Mouse (Mus musculus) myocyte (in vitro differentiated cells): Measurements from ENCODE around the gene F13b.

Source experiments
- CEBPB ChIP-seq: IDR thresholded peaks from 2 replicates; pipeline ENCODE4 v1.6.1; 2011; ENCODE audit warnings: mild to moderate bottlenecking, moderate library complexity; ENCODE audit not compliant: poor library complexity, insufficient read depth, severe bottlenecking
- E2F4 ChIP-seq: IDR thresholded peaks from one replicate; pipeline ENCODE4 v1.6.1; 2011; ENCODE audit warnings: mild to moderate bottlenecking, control low read depth, moderate library complexity; ENCODE audit not compliant: insufficient read depth
- MAX ChIP-seq: IDR thresholded peaks from one replicate; pipeline ENCODE4 v1.6.1; 2011; ENCODE audit warnings: low read depth, mild to moderate bottlenecking, control low read depth
- POLR2A ChIP-seq: IDR thresholded peaks from one replicate; pipeline ENCODE4 v1.6.1; 2011; ENCODE audit warnings: low read depth, mild to moderate bottlenecking, control low read depth, moderate library complexity; ENCODE audit not compliant: insufficient read length
- POLR2AphosphoS2 ChIP-seq: IDR thresholded peaks from one replicate; pipeline ENCODE4 v1.6.1; 2011; ENCODE audit warnings: low read depth, control low read depth; ENCODE audit not compliant: insufficient read length
- SRF ChIP-seq: IDR thresholded peaks from one replicate; pipeline ENCODE4 v1.6.1; 2011; ENCODE audit warnings: low read depth; ENCODE audit not compliant: control insufficient read depth, insufficient read length

- no peak for TF ChIP-seq E2F4
- TF ChIP-seq MAX: no peak
- TF ChIP-seq POLR2AphosphoS2: no peak
- TF ChIP-seq POLR2A: no peak
- TF ChIP-seq SRF: no peak
- TF ChIP-seq CEBPB: no peak
These were observed 1.8 kb upstream of the F13b start for GRCm38 (mm10) chr1:139499751-139500150.
